Mouse (Mus musculus): ENCODE data around the gene Tomm70a. TPM values are rescaled to one million over a fixed set of nuclear protein-coding genes. Genes with fewer than 3 reads are reported as not detected.

The Tomm70a gene
- total RNA-seq, 2 experiments from 2014 or later: 104 to 110 TPM

GRCm38 (mm10) chr16:57186618-57187017 lies 65.1 kb downstream of the Tomm70a start:
- DNase-seq (ENCODE audit: low spot score in 2 of 2): no peak

GRCm38 (mm10) chr16:57189493-57189892 lies 68.0 kb downstream of the Tomm70a start:
- peak in 1 of 2 experiments; percentile 28 for DNase-seq (ENCODE audit: low spot score in 2 of 2)

GRCm38 (mm10) chr16:57190390-57190789 lies 68.9 kb downstream of the Tomm70a start:
- no peak for DNase-seq (ENCODE audit: low spot score in 2 of 2)

- no peak for DNase-seq (ENCODE audit: low spot score in 2 of 2)
Measured at GRCm38 (mm10) chr16:57191214-57191613, 69.7 kb downstream of the Tomm70a start.

- no peak for DNase-seq (ENCODE audit: low spot score in 2 of 2)
Measured at GRCm38 (mm10) chr16:57196590-57196989, 75.1 kb downstream of the Tomm70a start.

GRCm38 (mm10) chr16:57197281-57197680 lies 75.8 kb downstream of the Tomm70a start:
- no peak for DNase-seq (ENCODE audit: low spot score in 2 of 2)

Other genes with a start within 250 kb of the Tomm70a start
- gene Tmem45a, start 235.5 kb upstream of the Tomm70a start, total RNA-seq (2021): 1 to 10 TPM; 2.2 to 3.6 TPM
- gene Lnp1, start 193.6 kb upstream of the Tomm70a start, total RNA-seq (2021): 1 to 10 TPM in 1 of 2 experiments, under 1 TPM in 1; 0.62 to 1.8 TPM
- gene Tmem45a2, start 50.3 kb upstream of the Tomm70a start, total RNA-seq (2021): not detected
- gene Nit2, start 45.6 kb downstream of the Tomm70a start, total RNA-seq (2021): 10 to 100 TPM; 19.1 to 21.2 TPM
- gene Tbc1d23, start 109.8 kb downstream of the Tomm70a start, total RNA-seq (2021): 10 to 100 TPM; 40.1 to 40.9 TPM
- gene Tmem30c, start 171.2 kb downstream of the Tomm70a start, total RNA-seq (2021): under 1 TPM; 0.30 to 0.31 TPM
- 1 to 10 TPM; 3.5 to 5.1 TPM for gene Filip1l, start 231.4 kb downstream of the Tomm70a start, total RNA-seq (2021)